Mouse (Mus musculus) spleen, adult 2 months (tissue): ENCODE measurements around the gene Sp6.

Experiments
- CTCF ChIP-seq: fragments of 200-500 bp; IDR thresholded peaks from 2 replicates; pipeline ENCODE4 v1.5.1; 2011; ENCODE audit warnings: mild to moderate bottlenecking, inconsistent platforms; ENCODE audit not compliant: insufficient read depth, insufficient read length, insufficient replicate concordance; ENCODE audit errors: extremely low read depth
- POLR2A ChIP-seq: fragments of 200-500 bp; IDR thresholded peaks from 2 replicates; pipeline ENCODE4 v1.6.1; 2011; ENCODE audit warnings: low read depth, low read length, inconsistent platforms

- TF ChIP-seq CTCF (no peak), POLR2A (no peak)
Observed at GRCm38 (mm10) chr11:96968476-96968875, 44.7 kb upstream of the Sp6 start.
